In the genomic region with DNA sequence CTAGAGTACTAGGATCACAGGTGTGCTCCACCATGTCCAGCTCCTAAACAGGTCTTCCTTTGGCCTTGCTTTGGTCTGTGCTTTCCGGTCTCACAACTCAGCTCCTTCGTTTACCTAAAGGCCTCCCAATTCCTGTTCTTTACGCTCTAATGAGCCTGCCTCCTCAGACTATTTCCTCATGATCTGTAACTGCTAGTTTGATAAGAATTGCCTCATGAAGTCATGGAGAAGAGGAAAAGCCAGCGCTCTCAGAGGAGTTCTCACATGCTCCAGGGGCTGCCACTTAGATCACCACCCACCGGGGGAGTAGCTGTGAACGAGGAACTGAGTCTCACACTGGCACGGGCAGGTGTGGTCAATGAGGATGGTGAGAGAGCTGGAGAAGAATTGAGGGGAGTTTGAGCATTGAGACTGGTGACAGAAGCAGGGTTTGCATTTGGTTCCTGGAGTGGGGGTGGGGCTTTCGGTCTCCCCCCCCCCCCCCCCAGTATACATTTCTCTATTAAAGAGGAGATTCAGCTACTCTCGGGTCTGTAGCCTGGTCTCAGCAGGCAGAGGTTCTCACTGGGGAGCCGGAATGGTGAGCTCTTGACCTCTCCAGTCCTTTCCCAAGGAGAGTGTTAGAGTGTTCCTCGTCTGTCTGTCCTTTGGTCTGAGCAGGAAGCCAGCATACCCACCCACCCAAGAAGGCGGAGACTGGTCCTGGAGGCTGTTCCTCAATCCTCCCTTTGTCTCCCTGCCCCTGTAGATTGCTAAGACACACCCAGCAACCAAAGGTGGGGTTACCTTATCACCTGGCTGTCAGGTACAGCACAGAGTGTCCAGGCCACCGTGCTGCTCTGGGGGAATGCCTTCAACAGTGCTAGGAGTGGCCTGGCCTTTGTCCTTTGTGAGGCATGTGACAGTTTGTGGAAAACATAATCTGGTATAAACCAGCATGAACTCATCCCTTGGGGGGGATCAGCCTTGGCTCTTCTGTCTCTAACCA, we compare ENCODE assay signal across 13 mouse cellular contexts. TPM values are rescaled to one million over a fixed set of nuclear protein-coding genes. Genes with fewer than 3 reads are reported as not detected.
DNase-seq lines count a peak whose midpoint lies in the region; ATAC-seq and TF ChIP-seq lines count a peak whose summit lies in the region.
"Had no signal": no experiment of that assay in that cellular context is flagged by ENCODE, and none has a peak within 500 bp of the region (broad histone marks: within the 10 kb centered on the region; RNA-seq: fewer than 3 reads in every experiment).

No protein-coding gene starts in this region.

- H3K27ac ChIP-seq in heart, embryonic 16.5 days (ENCODE audit: low read length): 0 out of 2 replicates have a peak overlapping the region, but pooled peaks have one; percentile 15
- H3K27ac ChIP-seq in liver, embryonic 13.5 days: peak overlapping the region; percentile 75
- H3K27ac ChIP-seq: hindbrain, embryonic 15.5 days had no signal

- intact Hi-C loops in heart, postnatal 14 days (cut with DNase I): no loop called here

- H3K9me3 ChIP-seq in heart, embryonic 16.5 days (replicated peaks; ENCODE audit: control insufficient read depth, low read length): no peaks in the 10 kb centered on the region
- no peaks in the 10 kb centered on the region for H3K9me3 ChIP-seq in E14TG2a.4 (ENCODE audit: low read length)
- no peaks in the 10 kb centered on the region for H3K9me3 ChIP-seq in liver, embryonic 13.5 days (replicated peaks)
- H3K9me3 ChIP-seq: hindbrain, embryonic 15.5 days had no signal

- peaks cover 14% of the 10 kb centered on the region for H3K4me1 ChIP-seq in heart, embryonic 16.5 days (ENCODE audit: control insufficient read depth, insufficient read depth, low read length)
- H3K4me1 ChIP-seq in E14TG2a.4 (replicated peaks; ENCODE audit: low read depth, low read length): peaks cover 89% of the 10 kb centered on the region
- H3K4me1 ChIP-seq in liver, embryonic 13.5 days (replicated peaks): peaks cover 62% of the 10 kb centered on the region
- H3K4me1 ChIP-seq: hindbrain, embryonic 15.5 days had no signal

- no peak for ATAC-seq in heart, embryonic 16.5 days (replicated peaks; ENCODE audit: extremely low read depth, insufficient read depth, low FRiP score)
- ATAC-seq in liver, embryonic 13.5 days (ENCODE audit: low read depth): no peak
- no peak for ATAC-seq in cerebellum, adult (ENCODE audit: insufficient number of reproducible peaks, low FRiP score, low TSS enrichment)

- no peak for DNase-seq in heart, postnatal 14 days
- peak; percentile 34 for DNase-seq in c-Kit-positive CD71-positive TER-119-negative erythroid progenitor cells, embryonic 14.5 days (ENCODE audit: low read depth)
- no peak for DNase-seq in liver, embryonic 13.5 days
- DNase-seq in cerebellum, postnatal 14 days: no peak
- no peak for DNase-seq in embryo, embryonic 11 days
- DNase-seq: adrenal gland, postnatal 10 days; cerebellum, adult 9-10 months; retina, postnatal 1 day had no signal

- H3K4me3 ChIP-seq in heart, embryonic 16.5 days (ENCODE audit: low read length): no peak overlapping the region
- peak overlapping the region; percentile 53 for H3K4me3 ChIP-seq in E14TG2a.4 (replicated peaks; ENCODE audit: low read length)
- no peak overlapping the region for H3K4me3 ChIP-seq in liver, embryonic 13.5 days (replicated peaks)
- H3K4me3 ChIP-seq: hindbrain, embryonic 15.5 days had no signal

- no peaks in the 10 kb centered on the region for H3K27me3 ChIP-seq in heart, embryonic 16.5 days (ENCODE audit: control insufficient read depth, insufficient read depth, low read length)
- no peaks in the 10 kb centered on the region for H3K27me3 ChIP-seq in E14TG2a.4 (ENCODE audit: insufficient read depth, low read length)
- no peaks in the 10 kb centered on the region for H3K27me3 ChIP-seq in liver, embryonic 13.5 days
- H3K27me3 ChIP-seq: hindbrain, embryonic 15.5 days had no signal

- TF ChIP-seq CTCF in E14TG2a.4 (conservative IDR thresholded peaks at IDR 0.05; ENCODE audit: low read length): no peak

- H3K4me2 ChIP-seq in heart, embryonic 16.5 days (ENCODE audit: low read depth, low read length): no peak overlapping the region
- peak overlapping the region; percentile 55 for H3K4me2 ChIP-seq in liver, embryonic 13.5 days
- H3K4me2 ChIP-seq: hindbrain, embryonic 15.5 days had no signal

- H3K9ac ChIP-seq in heart, embryonic 16.5 days (ENCODE audit: low read length): no peak overlapping the region
- H3K9ac ChIP-seq in liver, embryonic 13.5 days: peak overlapping the region; percentile 58
- H3K9ac ChIP-seq: hindbrain, embryonic 15.5 days had no signal

- 40% methylated on average over 13 of the region's 13 CpGs for WGBS in heart, embryonic 16.5 days
- 31% methylated on average over 12 of the region's 13 CpGs for WGBS in liver, embryonic 13.5 days (ENCODE audit: insufficient replicate concordance)

- H3K36me3 ChIP-seq in heart, embryonic 16.5 days (ENCODE audit: control insufficient read depth, insufficient read depth): no peaks in the 10 kb centered on the region
- H3K36me3 ChIP-seq in E14TG2a.4 (ENCODE audit: insufficient read depth, low read length): no peaks in the 10 kb centered on the region
- H3K36me3 ChIP-seq in liver, embryonic 13.5 days: no peaks in the 10 kb centered on the region
- H3K36me3 ChIP-seq: hindbrain, embryonic 15.5 days had no signal

RNA-seq across cellular contexts. Expression of a gene that starts 4.7 kb away (rescaled TPM):
- 29.2 and 35.4 TPM in 2 replicates for polyA plus RNA-seq in heart, embryonic 16.5 days (2015; fragmentation: Nextera tagmentation; extraction: Ambion mirVana)
- total RNA-seq in heart, postnatal 14 days (2021): 10 to 100 TPM; 41.2 to 42.9 TPM
- polyA plus RNA-seq in liver, embryonic 13.5 days (2015; fragmentation: Nextera tagmentation; extraction: Ambion mirVana): 28.2 and 33.0 TPM in 2 replicates

RNA-seq across cellular contexts. Expression of a gene that starts 16.3 kb away (rescaled TPM):
- 7.8 and 11.6 TPM in 2 replicates for polyA plus RNA-seq in heart, embryonic 16.5 days (2015; fragmentation: Nextera tagmentation; extraction: Ambion mirVana)
- total RNA-seq in heart, postnatal 14 days (2021): 1 to 10 TPM; 5.8 to 8.8 TPM
- polyA plus RNA-seq in liver, embryonic 13.5 days (2015; fragmentation: Nextera tagmentation; extraction: Ambion mirVana): 1.1 and 1.4 TPM in 2 replicates

RNA-seq across cellular contexts. Expression of a gene that starts 36.9 kb away (rescaled TPM):
- 0.07 TPM in 1 of 2 replicates, not detected in the other for polyA plus RNA-seq in heart, embryonic 16.5 days (2015; fragmentation: Nextera tagmentation; extraction: Ambion mirVana)
- total RNA-seq in heart, postnatal 14 days (2021): not detected
- polyA plus RNA-seq in liver, embryonic 13.5 days (2015; fragmentation: Nextera tagmentation; extraction: Ambion mirVana): not detected in 2 replicates
- total RNA-seq: adrenal gland, postnatal 10 days; gastrocnemius, adult 18-20 months had no signal
